Mouse (Mus musculus) left cerebral cortex, adult 11 months (tissue): ENCODE results near the gene Etl4.

Experiments
- DNase-seq: peaks from one replicate; pipeline ENCODE4 v3.0.0; 2022; ENCODE audit warnings: low spot score

Gene Etl4

GRCm38 (mm10) chr2:19909171-19909899, at the start of gene Etl4:
Gene Etl4 (plus strand): TSS chr2:19909780.
- peak; percentile 61 for DNase-seq

GRCm38 (mm10) chr2:19869167-19869566, 40.4 kb upstream of the Etl4 start:
- DNase-seq: no peak

DNA sequence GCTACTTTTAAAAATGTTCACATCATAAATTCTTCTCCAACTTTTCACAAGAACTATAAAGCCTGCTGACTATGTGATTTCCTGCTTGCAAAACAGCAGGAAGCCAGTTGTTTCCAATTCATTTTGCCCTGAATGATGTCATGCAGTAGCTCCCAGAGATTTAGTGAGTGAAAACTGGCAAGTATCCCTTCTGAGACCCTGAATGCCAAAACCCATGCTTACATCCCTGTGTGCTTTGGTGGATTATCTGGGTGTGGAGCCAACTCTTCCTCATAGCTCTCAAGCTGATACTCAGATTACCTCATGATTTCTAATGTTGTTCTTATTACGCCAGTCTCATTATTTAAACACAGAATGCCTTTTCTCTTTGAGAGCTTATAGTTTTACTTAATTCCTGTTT, 37.7 kb upstream of the Etl4 start:
- DNase-seq: no peak

- DNase-seq: no peak
Measured at GRCm38 (mm10) chr2:19890875-19891274, 18.7 kb upstream of the Etl4 start.

GRCm38 (mm10) chr2:19909900-19910780, 560 bp downstream of the Etl4 start:
- peak; percentile 29 for DNase-seq

DNA sequence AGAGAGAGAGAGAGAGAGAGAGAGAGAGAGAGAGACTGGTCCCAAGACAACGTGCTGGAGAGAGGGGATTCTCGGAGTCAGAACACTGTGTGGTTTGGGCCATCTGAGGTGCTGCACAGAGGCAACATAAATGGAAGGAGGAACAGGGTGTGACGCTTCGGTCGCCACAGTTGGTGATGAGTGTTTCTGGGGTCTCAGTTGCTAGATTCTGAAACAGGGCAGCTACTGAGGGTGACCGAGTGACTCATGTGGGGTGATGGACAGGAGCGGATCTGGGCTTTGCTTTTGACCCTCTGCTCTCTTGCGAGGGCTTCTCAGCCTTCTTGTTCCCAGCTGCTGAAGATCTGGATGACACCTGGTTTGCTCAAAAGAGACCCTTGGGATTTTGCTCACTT, 1.2 kb downstream of the Etl4 start:
- no peak for DNase-seq

- no peak for DNase-seq
Measured at GRCm38 (mm10) chr2:19919190-19919589, 9.6 kb downstream of the Etl4 start.

GRCm38 (mm10) chr2:19930009-19930408, 20.4 kb downstream of the Etl4 start:
- no peak for DNase-seq

DNA sequence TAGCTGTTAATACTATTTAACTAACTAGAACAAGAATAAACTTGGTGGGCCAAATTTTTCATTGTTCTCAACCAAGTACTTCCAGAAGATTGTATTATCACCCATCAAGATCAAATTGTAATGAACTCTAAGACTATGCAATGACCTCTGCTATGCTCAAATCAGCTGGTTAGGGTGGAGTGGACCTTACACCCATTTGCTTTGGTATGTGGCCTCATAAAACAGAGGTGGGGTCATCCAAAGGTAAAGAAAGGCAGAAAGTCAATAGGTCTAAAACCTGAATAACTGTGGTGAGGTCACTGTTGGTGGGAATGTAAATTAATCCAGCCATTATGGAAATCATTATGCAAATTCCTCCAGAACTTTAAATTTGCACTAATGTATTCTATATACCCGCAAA, 24.3 kb downstream of the Etl4 start:
- DNase-seq: no peak

GRCm38 (mm10) chr2:19945205-19945604, 35.6 kb downstream of the Etl4 start:
- DNase-seq: peak; percentile 14

- DNase-seq: no peak
Measured at GRCm38 (mm10) chr2:19953028-19953427, 43.4 kb downstream of the Etl4 start.

GRCm38 (mm10) chr2:19966445-19966844, 56.9 kb downstream of the Etl4 start:
- DNase-seq: no peak

DNA sequence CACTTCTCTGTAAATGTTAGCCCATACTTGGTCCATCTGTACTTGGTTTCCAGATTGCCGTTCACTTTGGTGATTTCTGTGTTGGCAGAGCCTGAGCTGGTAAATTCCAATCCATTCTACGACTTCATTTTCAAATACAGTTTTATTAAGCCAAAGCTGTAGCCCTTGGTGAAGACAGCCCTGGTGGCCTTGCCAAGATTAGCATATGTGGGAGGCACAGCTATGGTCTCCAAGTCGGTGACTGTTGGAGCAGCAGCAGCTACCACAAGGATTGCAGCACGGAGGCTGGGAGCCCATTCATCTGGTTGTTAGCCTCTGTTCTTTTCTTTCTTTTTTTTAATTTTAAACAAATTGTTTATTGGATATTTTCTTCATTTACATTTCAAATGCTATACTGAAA, 128.1 kb downstream of the Etl4 start:
- peak; percentile 2 for DNase-seq

DNA sequence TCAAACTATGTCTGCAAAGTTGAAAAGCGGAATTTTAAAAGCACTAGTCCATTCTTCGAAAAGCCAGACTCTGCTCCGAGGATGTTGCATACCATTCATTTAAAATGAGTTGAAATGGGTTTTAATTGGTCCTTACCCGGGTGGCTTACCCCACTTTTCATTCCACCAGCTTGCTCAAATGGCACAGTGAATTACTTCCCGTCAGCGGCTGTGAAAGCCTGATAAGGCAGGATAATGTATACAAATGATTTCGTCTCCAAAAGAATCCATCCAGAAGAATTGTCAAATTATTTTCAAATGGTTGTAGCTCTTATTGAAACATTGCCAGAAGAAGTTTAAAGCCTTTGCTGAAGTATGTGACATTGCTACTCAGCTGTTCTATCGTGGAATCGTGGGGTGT, 162.8 kb downstream of the Etl4 start:
- no peak for DNase-seq

GRCm38 (mm10) chr2:20076118-20076796, 166.7 kb downstream of the Etl4 start:
- peak; percentile 15 for DNase-seq

DNA sequence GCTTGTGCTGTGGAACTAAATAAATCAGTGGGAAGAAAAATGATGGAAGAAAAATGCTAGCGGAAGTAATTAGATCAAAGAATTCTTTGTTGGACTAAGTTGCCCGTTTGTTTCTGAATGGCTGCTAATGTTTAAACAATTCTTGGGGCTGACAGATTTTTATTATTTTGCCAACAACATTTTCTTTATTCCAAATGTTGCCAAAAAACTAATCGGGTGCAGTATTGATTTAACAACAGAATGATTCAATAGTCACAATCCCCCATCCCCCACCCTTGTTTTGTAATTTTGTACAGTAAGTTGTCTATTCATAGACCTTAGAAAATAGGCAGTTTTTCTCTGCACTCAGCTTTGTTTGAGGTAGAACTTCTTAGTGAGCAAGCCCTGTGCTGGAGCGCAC, 175.2 kb downstream of the Etl4 start:
- no peak for DNase-seq

GRCm38 (mm10) chr2:20105456-20105855, 195.9 kb downstream of the Etl4 start:
- DNase-seq: no peak

DNA sequence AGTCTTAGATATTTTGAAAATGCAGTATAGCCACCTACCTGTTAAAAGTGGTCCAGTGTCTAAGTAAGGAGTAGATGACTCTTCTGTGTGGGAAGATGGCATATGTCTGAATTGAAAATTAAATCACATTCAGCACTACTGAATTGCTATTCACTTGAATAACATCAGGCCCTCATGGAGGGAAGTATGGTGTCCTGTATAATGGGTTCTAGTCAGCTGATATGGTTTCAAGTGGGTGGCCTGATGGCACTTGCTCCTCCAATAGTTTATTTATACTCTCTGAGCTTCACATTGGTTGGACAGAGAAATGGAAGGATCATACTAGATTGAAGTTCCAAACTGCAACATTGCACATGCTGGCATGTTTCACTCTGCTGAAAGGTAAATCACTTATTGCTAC, 202.1 kb downstream of the Etl4 start:
- DNase-seq: peak; percentile 42

GRCm38 (mm10) chr2:20125914-20126313, 216.3 kb downstream of the Etl4 start:
- no peak for DNase-seq

- no peak for DNase-seq
Measured at GRCm38 (mm10) chr2:20131792-20132191, 222.2 kb downstream of the Etl4 start.

GRCm38 (mm10) chr2:20138426-20138825, 228.8 kb downstream of the Etl4 start:
- no peak for DNase-seq

DNA sequence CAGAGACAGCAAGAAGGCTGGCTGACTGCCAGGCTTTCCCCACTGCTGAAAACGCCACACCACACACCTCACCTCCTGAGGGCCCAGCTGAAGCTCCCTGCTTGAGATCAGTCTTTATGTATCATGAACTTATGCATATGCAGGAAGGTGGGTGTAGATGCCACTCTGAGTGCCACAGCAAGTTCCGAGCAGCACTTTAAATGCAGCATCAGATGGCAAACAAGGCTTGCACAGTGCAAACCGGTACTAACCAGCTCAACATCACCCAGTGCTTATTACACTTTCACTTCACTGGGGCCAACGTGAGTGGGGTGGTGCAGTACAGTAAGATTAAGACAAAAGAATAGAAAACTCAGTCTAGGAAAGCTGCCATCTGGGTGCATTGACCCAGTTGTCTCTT, 235.8 kb downstream of the Etl4 start:
- DNase-seq: peak; percentile 16

DNA sequence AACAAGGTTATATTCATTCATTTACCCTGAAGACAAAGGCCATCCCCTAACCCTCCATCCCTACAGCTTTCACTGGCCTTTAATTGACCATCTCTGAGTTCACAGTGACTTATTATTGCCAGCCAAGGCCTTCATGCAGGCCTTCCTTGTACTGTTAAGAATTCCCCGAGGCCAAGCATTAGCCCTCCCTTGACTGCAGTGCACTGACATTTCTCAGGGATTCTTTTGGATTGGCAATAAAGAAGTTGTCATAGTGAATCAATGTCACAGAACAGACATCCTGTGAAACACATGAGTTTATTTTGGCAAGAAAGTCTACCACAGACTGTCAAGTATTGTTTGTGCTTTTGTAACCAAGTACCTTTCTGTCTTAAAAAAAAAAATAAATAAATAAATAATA, 257.5 kb downstream of the Etl4 start:
- DNase-seq: no peak
